In genomic region chr16:46495201-46495600, GRCm38 (mm10) we compare ENCODE assay signal across 10 mouse cellular contexts. TPM values are rescaled to one million over a fixed set of nuclear protein-coding genes. Genes with fewer than 3 reads are reported as not detected.
A peak's percentile ranks its signal among the peaks of the same experiment; 100 is the strongest.
DNase-seq lines count a peak whose midpoint lies in the region; ATAC-seq and TF ChIP-seq lines count a peak whose summit lies in the region.
"Had no signal": no experiment of that assay in that cellular context is flagged by ENCODE, and none has a peak within 500 bp of the region (broad histone marks: within the 10 kb centered on the region; RNA-seq: fewer than 3 reads in every experiment).

No protein-coding gene starts in this region.

- H3K4me3 ChIP-seq in gastrocnemius, adult 2 months, result peak overlapping the region; percentile 94
- peak overlapping the region; percentile 87 for H3K4me3 ChIP-seq in limb, embryonic 14.5 days (replicated peaks; ENCODE audit: low read length)
- H3K4me3 ChIP-seq in stomach, embryonic 16.5 days (replicated peaks; ENCODE audit: low read length), result peak overlapping the region; percentile 79

- H3K9ac ChIP-seq in limb, embryonic 14.5 days (ENCODE audit: low read depth, low read length, severe bottlenecking), result peak overlapping the region; percentile 94
- H3K9ac ChIP-seq in stomach, embryonic 16.5 days (ENCODE audit: low read length), result peak overlapping the region; percentile 81; the same call in 1 of the 2 replicates

- H3K27me3 ChIP-seq in limb, embryonic 14.5 days (ENCODE audit: control insufficient read depth, insufficient read depth, low read length), result no peaks in the 10 kb centered on the region
- no peaks in the 10 kb centered on the region for H3K27me3 ChIP-seq in stomach, embryonic 16.5 days (ENCODE audit: control insufficient read depth, insufficient read depth, low read length)

- no peak for ATAC-seq in limb, embryonic 14.5 days (ENCODE audit: low FRiP score, low read depth)
- ATAC-seq in stomach, embryonic 16.5 days (ENCODE audit: insufficient read depth, low FRiP score), result no peak

- TF ChIP-seq CTCF in gastrocnemius, adult 2 months (IDR thresholded peaks at IDR 0.05), result no peak

- intact Hi-C loops in gastrocnemius, adult 2 months (cut with DNase I), result no loop called here
- intact Hi-C loops in left cerebral cortex, postnatal 10 days (cut with DNase I), result loop anchor here (10.0 kb wide), 1 partner anchor 1380 kb away; no protein-coding TSS in a partner anchor

- H3K9me3 ChIP-seq in limb, embryonic 14.5 days (ENCODE audit: control insufficient read depth, low read length), result no peaks in the 10 kb centered on the region
- no peaks in the 10 kb centered on the region for H3K9me3 ChIP-seq in stomach, embryonic 16.5 days (replicated peaks; ENCODE audit: control insufficient read depth, low read length)

- DNase-seq in gastrocnemius, adult 2 months, result no peak
- no peak for DNase-seq in gastrocnemius, postnatal 4 days (ENCODE audit: low spot score in 2 of 2)
- DNase-seq in retina, embryonic 14.5 days (ENCODE audit: low spot score), result peak; percentile 13
- no peak for DNase-seq in retina, postnatal 1 day
- DNase-seq in limb, embryonic 14.5 days (ENCODE audit: low spot score), result no peak
- no peak for DNase-seq in right cerebral cortex, postnatal 36 days (ENCODE audit: low spot score in 2 of 2)
- DNase-seq in left cerebral cortex, postnatal 10 days (ENCODE audit: extremely low spot score in 1 of 2, low spot score in 2 of 2), result no peak
- DNase-seq: adrenal gland, postnatal 36 days; gastrocnemius, postnatal 10 days had no signal

- peak overlapping the region; percentile 83 for H3K4me2 ChIP-seq in limb, embryonic 14.5 days (replicated peaks; ENCODE audit: low read depth, low read length, severe bottlenecking)
- H3K4me2 ChIP-seq in stomach, embryonic 16.5 days (ENCODE audit: low read depth, low read length), result peak overlapping the region; percentile 91

- 30% methylated on average over 3 of the region's 3 CpGs for WGBS in limb, embryonic 14.5 days
- 25% methylated on average over 3 of the region's 3 CpGs for WGBS in stomach, embryonic 16.5 days

- TF ChIP-seq POLR2A in limb, embryonic 14.5 days (IDR thresholded peaks at IDR 0.05; ENCODE audit: borderline replicate concordance, extremely low read depth, insufficient read depth, insufficient read length), result no peak

- H3K4me1 ChIP-seq in limb, embryonic 14.5 days (ENCODE audit: control insufficient read depth, insufficient read depth, low read length), result peaks cover 8% of the 10 kb centered on the region
- peaks cover 9% of the 10 kb centered on the region; the same call in 1 of the 2 replicates for H3K4me1 ChIP-seq in stomach, embryonic 16.5 days (ENCODE audit: control insufficient read depth, insufficient read depth, low read length)

- no peak overlapping the region for H3K27ac ChIP-seq in gastrocnemius, adult 2 months
- no peak overlapping the region for H3K27ac ChIP-seq in limb, embryonic 14.5 days (replicated peaks; ENCODE audit: low read depth, low read length)
- no peak overlapping the region for H3K27ac ChIP-seq in stomach, embryonic 16.5 days (ENCODE audit: low read length)

- no peaks in the 10 kb centered on the region for H3K36me3 ChIP-seq in limb, embryonic 14.5 days (ENCODE audit: control insufficient read depth, insufficient read depth, low read length)
- no peaks in the 10 kb centered on the region for H3K36me3 ChIP-seq in stomach, embryonic 16.5 days (ENCODE audit: control insufficient read depth, insufficient read depth, low read length)

RNA-seq across cellular contexts. Expression of gene Nectin3, which starts 3.1 kb away (rescaled TPM):
- total RNA-seq in gastrocnemius, adult 2 months (2021), result 1 to 10 TPM; 3.8 to 4.1 TPM
- 10 to 100 TPM; 34.6 to 35.6 TPM for total RNA-seq in gastrocnemius, postnatal 4 days (2021)
- 21.5 and 24.6 TPM in 2 replicates for polyA plus RNA-seq in limb, embryonic 14.5 days (2012; rRNA removed)
- 38.4 and 38.6 TPM in 2 replicates for polyA plus RNA-seq in limb, embryonic 14.5 days (2014; fragmentation: Nextera tagmentation; extraction: Ambion mirVana)
- 7.0 and 9.0 TPM in 2 replicates for polyA plus RNA-seq in stomach, embryonic 16.5 days (2015; fragmentation: Nextera tagmentation; extraction: Ambion mirVana)
- total RNA-seq in left cerebral cortex, postnatal 10 days (2021), result 10 to 100 TPM; 75.2 to 91.7 TPM

Comparison
In these comparisons a context has a peak if more than half of its experiments do, and no peak if none do; other contexts are left out.
1. RNA of gene Nectin3, which starts 3.1 kb away (total RNA-seq): 75.2 to 91.7 TPM in left cerebral cortex, postnatal 10 days and 34.6 to 35.6 TPM in gastrocnemius, postnatal 4 days; 3.8 to 4.1 TPM in gastrocnemius, adult 2 months; every median in the first group is over 4 times any median in the second.
2. Peak in every context shown above with its lines, with median percentiles within 50 percentile points of each other: H3K4me3 ChIP-seq.